Mouse (Mus musculus): ENCODE results near the gene Sugp1. TPM values are rescaled to one million over a fixed set of nuclear protein-coding genes. Genes with fewer than 3 reads are reported as not detected.

Sugp1 gene
- polyA plus RNA-seq, 1 experiment: 38.4 TPM

- no peaks in the 10 kb centered on the region for H3K79me2 ChIP-seq (ENCODE audit: control insufficient read depth, insufficient read depth)
- H3ac ChIP-seq (ENCODE audit: control insufficient read depth, insufficient read length): no peak overlapping the region
- H3K36me3 ChIP-seq (ENCODE audit: control insufficient read depth, insufficient read depth): no peaks in the 10 kb centered on the region
- no peak overlapping the region for H3K4me3 ChIP-seq
- peak overlapping the region; percentile 30 for H3K4me2 ChIP-seq (ENCODE audit: low read depth)
- peaks cover 18% of the 10 kb centered on the region for H3K27me3 ChIP-seq (ENCODE audit: control insufficient read depth, insufficient read depth, insufficient read length)
- no peak for TF ChIP-seq POLR2A (IDR thresholded peaks at IDR 0.05; ENCODE audit: insufficient read length, low read depth)
- TF ChIP-seq TCF3 (IDR thresholded peaks at IDR 0.05; ENCODE audit: insufficient read length, low read depth): no peak
These were observed 50.2 kb downstream of the Sugp1 start for GRCm38 (mm10) chr8:70092786-70093185.

- H3K79me2 ChIP-seq (ENCODE audit: control insufficient read depth, insufficient read depth): no peaks in the 10 kb centered on the region
- H3ac ChIP-seq (ENCODE audit: control insufficient read depth, insufficient read length): no peak overlapping the region
- H3K36me3 ChIP-seq (ENCODE audit: control insufficient read depth, insufficient read depth): no peaks in the 10 kb centered on the region
- no peak overlapping the region for H3K4me2 ChIP-seq (ENCODE audit: low read depth)
- peaks cover 22% of the 10 kb centered on the region for H3K27me3 ChIP-seq (ENCODE audit: control insufficient read depth, insufficient read depth, insufficient read length)
- H3K4me3 ChIP-seq: no peak overlapping the region
- TF ChIP-seq SRF (IDR thresholded peaks at IDR 0.05; ENCODE audit: control insufficient read depth, insufficient read length, low read depth) (no peak), MYOG (IDR thresholded peaks at IDR 0.05; ENCODE audit: control insufficient read depth in 1 of 3, insufficient read depth in 1 of 3, insufficient read length in 2 of 3, low read depth in 2 of 3) (no peak), TCF12 (IDR thresholded peaks at IDR 0.05; ENCODE audit: insufficient read depth, poor library complexity, severe bottlenecking) (no peak), POLR2A (IDR thresholded peaks at IDR 0.05; ENCODE audit: insufficient read length, low read depth) (no peak), CEBPB (IDR thresholded peaks at IDR 0.05; ENCODE audit: insufficient read depth, poor library complexity, severe bottlenecking) (no peak), REST (IDR thresholded peaks at IDR 0.05; ENCODE audit: insufficient read depth, insufficient read length) (no peak), POLR2AphosphoS2 (IDR thresholded peaks at IDR 0.05; ENCODE audit: insufficient read length, low read depth) (no peak), MAX (IDR thresholded peaks at IDR 0.05; ENCODE audit: low read depth) (no peak), E2F4 (IDR thresholded peaks at IDR 0.05; ENCODE audit: insufficient read depth) (no peak), USF1 (IDR thresholded peaks at IDR 0.05; ENCODE audit: low read depth) (no peak), TCF3 (IDR thresholded peaks at IDR 0.05; ENCODE audit: insufficient read length, low read depth) (no peak)
These were observed 56.7 kb downstream of the Sugp1 start for GRCm38 (mm10) chr8:70099276-70099675.

DNA sequence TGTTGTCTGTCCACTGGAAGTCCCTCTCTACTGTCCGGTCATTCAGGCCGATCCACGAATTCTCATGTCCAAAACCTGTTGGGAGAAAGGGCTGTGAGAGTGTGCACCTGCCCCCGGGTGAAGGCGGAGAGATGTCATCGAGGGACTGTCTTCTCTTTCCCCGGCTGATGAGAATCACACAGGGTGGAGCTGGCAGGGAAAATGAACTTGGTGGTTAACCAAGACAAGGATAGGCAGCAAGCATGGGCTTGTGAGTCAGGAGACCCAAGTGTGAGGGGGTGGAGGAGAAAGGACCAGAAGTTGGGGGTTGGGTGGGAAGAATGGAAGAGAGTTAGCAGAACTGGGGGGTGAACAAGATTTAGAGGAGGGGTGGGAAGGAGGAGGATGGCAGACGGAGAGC lies 57.6 kb downstream of the Sugp1 start:
- Histone ChIP-seq H3ac (ENCODE audit: control insufficient read depth, insufficient read length) (no peak overlapping the region), H3K4me2 (ENCODE audit: low read depth) (no peak overlapping the region), H3K4me3 (no peak overlapping the region), H3K79me2 (ENCODE audit: control insufficient read depth, insufficient read depth) (no peaks in the 10 kb centered on the region), H3K36me3 (ENCODE audit: control insufficient read depth, insufficient read depth) (no peaks in the 10 kb centered on the region), H3K27me3 (ENCODE audit: control insufficient read depth, insufficient read depth, insufficient read length) (peaks cover 18% of the 10 kb centered on the region)
- no peak for TF ChIP-seq POLR2AphosphoS2 (IDR thresholded peaks at IDR 0.05; ENCODE audit: insufficient read length, low read depth)

GRCm38 (mm10) chr8:70104506-70104905 lies 61.9 kb downstream of the Sugp1 start:
- H3K4me2 ChIP-seq (ENCODE audit: low read depth): no peak overlapping the region
- H3K36me3 ChIP-seq (ENCODE audit: control insufficient read depth, insufficient read depth): no peaks in the 10 kb centered on the region
- H3ac ChIP-seq (ENCODE audit: control insufficient read depth, insufficient read length): no peak overlapping the region
- H3K4me3 ChIP-seq: no peak overlapping the region
- no peaks in the 10 kb centered on the region for H3K79me2 ChIP-seq (ENCODE audit: control insufficient read depth, insufficient read depth)
- H3K27me3 ChIP-seq (ENCODE audit: control insufficient read depth, insufficient read depth, insufficient read length): peaks cover 41% of the 10 kb centered on the region
- TF ChIP-seq MAX (IDR thresholded peaks at IDR 0.05; ENCODE audit: low read depth): no peak
- no peak for TF ChIP-seq MYOG (IDR thresholded peaks at IDR 0.05; ENCODE audit: control insufficient read depth in 1 of 3, insufficient read depth in 1 of 3, insufficient read length in 2 of 3, low read depth in 2 of 3)
- no peak for TF ChIP-seq REST (IDR thresholded peaks at IDR 0.05; ENCODE audit: insufficient read depth, insufficient read length)
- no peak for TF ChIP-seq USF1 (IDR thresholded peaks at IDR 0.05; ENCODE audit: low read depth)
- TF ChIP-seq SRF (IDR thresholded peaks at IDR 0.05; ENCODE audit: control insufficient read depth, insufficient read length, low read depth): no peak
- TF ChIP-seq TCF3 (IDR thresholded peaks at IDR 0.05; ENCODE audit: insufficient read length, low read depth): no peak

GRCm38 (mm10) chr8:70104922-70105321 lies 62.3 kb downstream of the Sugp1 start:
- H3K4me2 ChIP-seq (ENCODE audit: low read depth): no peak overlapping the region
- H3K36me3 ChIP-seq (ENCODE audit: control insufficient read depth, insufficient read depth): no peaks in the 10 kb centered on the region
- H3K27me3 ChIP-seq (ENCODE audit: control insufficient read depth, insufficient read depth, insufficient read length): peaks cover 45% of the 10 kb centered on the region
- H3K79me2 ChIP-seq (ENCODE audit: control insufficient read depth, insufficient read depth): no peaks in the 10 kb centered on the region
- TF ChIP-seq MAX (IDR thresholded peaks at IDR 0.05; ENCODE audit: low read depth): no peak
- no peak for TF ChIP-seq POLR2A (IDR thresholded peaks at IDR 0.05; ENCODE audit: insufficient read length, low read depth)
- no peak for TF ChIP-seq TCF12 (IDR thresholded peaks at IDR 0.05; ENCODE audit: insufficient read depth, poor library complexity, severe bottlenecking)
- no peak for TF ChIP-seq USF1 (IDR thresholded peaks at IDR 0.05; ENCODE audit: low read depth)
- TF ChIP-seq TCF3 (IDR thresholded peaks at IDR 0.05; ENCODE audit: insufficient read length, low read depth): no peak
- no peak for TF ChIP-seq REST (IDR thresholded peaks at IDR 0.05; ENCODE audit: insufficient read depth, insufficient read length)
- TF ChIP-seq MYOG (IDR thresholded peaks at IDR 0.05; ENCODE audit: control insufficient read depth in 1 of 3, insufficient read depth in 1 of 3, insufficient read length in 2 of 3, low read depth in 2 of 3): no peak
- TF ChIP-seq MYOD1 (IDR thresholded peaks at IDR 0.05; ENCODE audit: control insufficient read depth in 1 of 3, insufficient read length in 2 of 3, low read depth in 2 of 3): no peak
- no peak for TF ChIP-seq CEBPB (IDR thresholded peaks at IDR 0.05; ENCODE audit: insufficient read depth, poor library complexity, severe bottlenecking)
- no peak for TF ChIP-seq SRF (IDR thresholded peaks at IDR 0.05; ENCODE audit: control insufficient read depth, insufficient read length, low read depth)
- no peak overlapping the region for H3ac ChIP-seq (ENCODE audit: control insufficient read depth, insufficient read length)
- H3K4me3 ChIP-seq: no peak overlapping the region

DNA sequence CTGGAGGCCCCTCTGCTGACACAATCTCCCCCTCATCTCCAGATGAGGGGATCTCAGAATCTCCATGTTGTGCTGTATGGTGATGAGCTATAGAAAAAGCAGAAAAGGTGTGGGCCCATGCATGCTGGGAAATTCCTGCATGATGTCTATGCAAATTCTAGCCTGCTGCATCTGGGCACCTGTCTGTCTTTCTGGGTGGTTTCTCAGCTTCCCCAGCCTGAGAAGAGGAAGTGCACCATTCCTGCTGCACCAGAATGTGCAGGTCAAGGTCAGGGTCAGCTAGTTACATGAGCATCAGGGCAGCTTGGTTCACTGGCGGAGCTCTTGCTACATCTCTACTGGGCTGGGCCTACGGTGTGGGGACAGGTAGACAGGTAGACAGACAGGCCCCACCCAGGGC lies 67.8 kb downstream of the Sugp1 start:
- Histone ChIP-seq H3ac (ENCODE audit: control insufficient read depth, insufficient read length) (no peak overlapping the region), H3K79me2 (ENCODE audit: control insufficient read depth, insufficient read depth) (no peaks in the 10 kb centered on the region), H3K4me3 (no peak overlapping the region), H3K4me2 (ENCODE audit: low read depth) (no peak overlapping the region), H3K36me3 (ENCODE audit: control insufficient read depth, insufficient read depth) (no peaks in the 10 kb centered on the region), H3K27me3 (ENCODE audit: control insufficient read depth, insufficient read depth, insufficient read length) (peaks cover 93% of the 10 kb centered on the region)
- TF ChIP-seq USF1 (IDR thresholded peaks at IDR 0.05; ENCODE audit: low read depth) (no peak), REST (IDR thresholded peaks at IDR 0.05; ENCODE audit: insufficient read depth, insufficient read length) (no peak), SRF (IDR thresholded peaks at IDR 0.05; ENCODE audit: control insufficient read depth, insufficient read length, low read depth) (no peak), MYOG (IDR thresholded peaks at IDR 0.05; ENCODE audit: control insufficient read depth in 1 of 3, insufficient read depth in 1 of 3, insufficient read length in 2 of 3, low read depth in 2 of 3) (no peak), E2F4 (IDR thresholded peaks at IDR 0.05; ENCODE audit: insufficient read depth) (no peak), TCF12 (IDR thresholded peaks at IDR 0.05; ENCODE audit: insufficient read depth, poor library complexity, severe bottlenecking) (no peak), CEBPB (IDR thresholded peaks at IDR 0.05; ENCODE audit: insufficient read depth, poor library complexity, severe bottlenecking) (no peak), POLR2A (IDR thresholded peaks at IDR 0.05; ENCODE audit: insufficient read length, low read depth) (no peak), MAX (IDR thresholded peaks at IDR 0.05; ENCODE audit: low read depth) (no peak), MYOD1 (IDR thresholded peaks at IDR 0.05; ENCODE audit: control insufficient read depth in 1 of 3, insufficient read length in 2 of 3, low read depth in 2 of 3) (no peak), TCF3 (IDR thresholded peaks at IDR 0.05; ENCODE audit: insufficient read length, low read depth) (no peak), POLR2AphosphoS2 (IDR thresholded peaks at IDR 0.05; ENCODE audit: insufficient read length, low read depth) (no peak)
